Mouse (Mus musculus): ENCODE measurements around the gene Rptor.

DNA sequence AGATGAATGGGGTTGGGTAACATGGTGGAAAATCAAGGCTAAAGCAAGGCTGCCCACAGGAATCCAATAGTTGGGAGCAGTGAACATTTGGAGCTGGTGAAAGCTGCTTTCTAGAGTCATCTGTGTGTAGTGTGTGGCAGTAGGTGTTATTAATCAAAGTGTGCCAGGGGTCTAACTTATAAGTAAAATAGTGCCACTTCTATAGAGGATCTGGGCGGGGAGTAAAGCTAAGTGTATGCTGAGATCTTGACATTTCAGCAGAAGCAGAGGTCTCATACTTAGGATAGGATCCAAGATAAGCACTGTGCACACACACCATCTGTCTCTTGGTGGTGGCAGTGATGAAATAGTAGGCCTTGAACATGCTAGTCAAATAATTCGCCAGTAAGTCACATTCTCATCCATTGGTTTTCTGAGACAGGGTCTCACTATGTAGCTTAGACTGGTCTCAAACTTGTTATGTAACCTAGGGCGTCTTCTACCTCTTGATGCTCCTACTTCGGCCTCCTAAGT, 33.7 kb downstream of the Rptor start:
- TF ChIP-seq CTCF (IDR thresholded peaks at IDR 0.05) (no peak), POLR2A (IDR thresholded peaks at IDR 0.05; ENCODE audit: insufficient read depth, low read depth, low read length) (no peak)

All from heart, adult 2 months (tissue).